In the genomic region with DNA sequence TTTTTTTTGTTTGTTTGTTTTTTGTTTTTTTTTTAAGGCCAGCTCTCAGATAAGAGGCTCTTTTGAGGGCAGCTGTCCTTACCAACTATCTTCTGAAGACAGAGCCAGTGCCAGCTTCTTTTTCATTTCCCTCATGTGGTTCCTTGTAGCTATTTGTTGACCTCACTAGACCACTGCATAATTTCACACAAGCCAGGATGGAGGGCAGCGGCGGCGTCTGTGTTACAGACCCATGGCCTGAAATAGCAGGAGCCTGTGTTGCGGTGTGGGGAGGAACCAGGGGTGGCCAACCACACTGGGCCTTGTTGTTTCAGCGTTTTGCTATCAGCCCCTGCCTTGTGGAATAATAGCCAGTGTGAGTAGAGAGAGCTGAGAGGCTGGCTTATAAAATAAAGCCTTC, we compare ENCODE assay signal across 19 mouse cellular contexts.
"Had no signal": no experiment of that assay in that cellular context is flagged by ENCODE, and none has a peak within 500 bp of the region (broad histone marks: within the 10 kb centered on the region; RNA-seq: fewer than 3 reads in every experiment).

No protein-coding gene starts in this region.

- H3K36me3 ChIP-seq: kidney, embryonic 15.5 days; midbrain, embryonic 13.5 days; stomach, embryonic 15.5 days had no signal

- H3K27me3 ChIP-seq: kidney, embryonic 15.5 days; midbrain, embryonic 13.5 days; stomach, embryonic 15.5 days had no signal

- H3K4me3 ChIP-seq: kidney, embryonic 15.5 days; midbrain, embryonic 13.5 days; stomach, embryonic 15.5 days had no signal

- H3K4me1 ChIP-seq: kidney, embryonic 15.5 days; midbrain, embryonic 13.5 days; stomach, embryonic 15.5 days had no signal

- H3K27ac ChIP-seq: kidney, embryonic 15.5 days; liver, embryonic 14.5 days; macrophage; midbrain, embryonic 13.5 days; stomach, embryonic 15.5 days had no signal

- H3K4me2 ChIP-seq: kidney, embryonic 15.5 days; lung, embryonic 14.5 days; midbrain, embryonic 13.5 days; stomach, embryonic 15.5 days had no signal

- DNase-seq: kidney, adult 11 months; kidney, adult 8-10 months; kidney, postnatal 10 days; kidney, postnatal 36 days; left cerebral cortex, postnatal 4 days; liver, postnatal 0 days; lung, embryonic 14.5 days; right cerebral cortex, adult 18-20 months; right cerebral cortex, postnatal 14 days; right cerebral cortex, postnatal 4 days; thymus, adult 2 months; thymus, postnatal 14 days; thymus, postnatal 4 days had no signal

- H3K9ac ChIP-seq: kidney, embryonic 15.5 days; liver, embryonic 14.5 days; liver, postnatal 0 days; lung, embryonic 14.5 days; midbrain, embryonic 13.5 days; stomach, embryonic 15.5 days had no signal

- H3K9me3 ChIP-seq: kidney, embryonic 15.5 days; midbrain, embryonic 13.5 days; stomach, embryonic 15.5 days had no signal

- ATAC-seq: liver, postnatal 0 days; lung, postnatal 0 days; midbrain, embryonic 13.5 days had no signal
